Mouse (Mus musculus): ENCODE data around the gene Mia2.
"Not testable (repeated sequence)": the region's sequence is repeated elsewhere in the genome, so short reads cannot be mapped to it uniquely, and the experiment has no call there.

Mia2 gene

DNA sequence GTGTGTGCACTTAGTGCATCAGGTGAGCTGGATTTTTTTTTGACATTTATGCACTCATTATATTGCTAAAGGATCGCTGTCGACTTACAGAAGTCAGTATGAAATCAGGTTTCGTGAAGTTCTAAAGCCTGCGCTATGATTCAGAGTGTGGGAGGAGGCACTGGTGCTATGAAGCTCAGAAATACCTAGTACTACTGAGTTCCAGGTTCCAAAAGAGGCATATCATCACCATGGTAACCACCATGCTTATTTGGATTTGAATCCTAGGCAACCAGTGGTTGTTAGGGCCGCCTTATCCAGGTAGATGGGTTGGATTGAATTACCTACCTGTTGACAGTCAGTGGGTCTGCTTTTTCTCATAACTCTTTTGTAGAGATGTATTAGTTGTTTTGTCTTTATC, 132.8 kb downstream of the Mia2 start:
- no peak for DNase-seq (ENCODE audit: low read depth, low spot score)

DNA sequence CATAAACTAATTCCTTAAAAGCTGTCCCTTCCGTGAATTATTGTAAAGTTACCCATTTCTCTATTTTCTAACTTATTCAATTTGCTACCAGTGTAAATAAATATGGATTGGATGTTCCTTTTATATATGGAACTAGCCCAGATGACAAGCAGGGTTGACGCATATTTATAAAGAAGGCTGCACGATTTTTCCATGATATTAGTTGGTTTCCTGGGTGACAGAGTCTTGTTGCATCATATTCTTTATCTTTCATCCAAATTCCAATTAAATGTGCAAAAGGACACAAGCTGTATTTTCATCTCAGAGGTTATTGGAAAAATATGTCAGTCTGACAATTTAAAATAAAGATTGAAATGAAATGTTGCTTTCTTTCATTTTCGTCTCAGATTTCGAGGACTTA, 142.8 kb downstream of the Mia2 start:
- DNase-seq (ENCODE audit: low read depth, low spot score), result no peak

DNA sequence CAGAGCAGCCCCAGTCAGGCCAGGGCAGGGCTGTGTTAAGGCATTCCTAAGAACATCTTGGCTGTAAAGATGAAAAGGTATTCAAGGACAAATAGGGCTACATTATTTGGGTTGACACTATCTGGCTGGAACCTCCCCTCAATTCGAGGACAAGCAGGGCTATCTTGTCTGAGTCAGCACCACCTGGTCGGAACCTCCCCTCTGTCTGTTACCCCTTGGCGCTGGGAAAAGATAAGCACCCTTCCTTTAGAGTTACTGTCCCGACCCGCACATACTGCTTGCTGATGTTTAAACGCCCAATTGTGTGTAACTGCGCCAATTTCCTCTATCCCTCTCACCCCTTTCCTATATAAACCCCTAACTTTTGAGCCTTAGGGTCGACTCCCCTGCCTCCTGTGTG, 145.4 kb downstream of the Mia2 start:
- DNase-seq (ENCODE audit: low read depth, low spot score), result not testable (repeated sequence)

Measured in c-Kit-negative CD71-positive TER-119-positive erythroid progenitor cells, embryonic 14.5 days (primary cell).